Mouse (Mus musculus): ENCODE measurements around the gene Cyp2b10. TPM values are rescaled to one million over a fixed set of nuclear protein-coding genes. Genes with fewer than 3 reads are reported as not detected.

Gene Cyp2b10
- 0.14 and 2.6 TPM in 2 replicates for polyA plus RNA-seq (2012; rRNA removed; ENCODE audit: low replicate concordance)

DNA sequence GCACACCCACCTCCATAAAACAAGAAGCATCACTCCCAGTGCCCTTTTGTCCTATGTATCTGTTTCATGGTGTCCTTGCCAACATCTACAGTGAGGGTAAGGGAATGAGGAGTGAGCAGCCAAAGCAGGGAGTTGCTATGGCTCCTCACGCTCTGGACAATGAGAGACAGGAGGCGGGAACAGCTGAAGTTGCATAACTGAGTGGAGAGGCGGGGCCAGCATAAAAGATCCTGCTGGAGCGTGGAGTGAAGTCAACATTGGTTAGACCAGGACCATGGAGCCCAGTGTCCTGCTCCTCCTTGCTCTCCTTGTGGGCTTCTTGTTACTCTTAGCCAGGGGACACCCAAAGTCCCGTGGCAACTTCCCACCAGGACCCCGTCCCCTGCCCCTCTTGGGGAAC lies at the start of gene Cyp2b10:
Gene Cyp2b10 (plus strand): TSS at position 210 of the 400 bp plus-strand sequence.

Other genes with a start within 250 kb of the Cyp2b10 start
- 430 and 538 TPM in 2 replicates for gene Bckdha, start 238.6 kb upstream of the Cyp2b10 start, polyA plus RNA-seq (2012; rRNA removed; ENCODE audit: low replicate concordance)
- 57.6 and 133 TPM in 2 replicates for gene Exosc5, start 238.5 kb upstream of the Cyp2b10 start, polyA plus RNA-seq (2012; rRNA removed; ENCODE audit: low replicate concordance)
- gene Tmem91, start 222.5 kb upstream of the Cyp2b10 start, polyA plus RNA-seq (2012; rRNA removed; ENCODE audit: low replicate concordance) = 1.5 and 2.5 TPM in 2 replicates
- gene B9d2, start 216.8 kb upstream of the Cyp2b10 start, polyA plus RNA-seq (2012; rRNA removed; ENCODE audit: low replicate concordance) = 49.1 and 72.8 TPM in 2 replicates
- 50.3 and 124 TPM in 2 replicates for gene Tgfb1, start 210.6 kb upstream of the Cyp2b10 start, polyA plus RNA-seq (2012; rRNA removed; ENCODE audit: low replicate concordance)
- 80.6 and 109 TPM in 2 replicates for gene Ccdc97, start 178.5 kb upstream of the Cyp2b10 start, polyA plus RNA-seq (2012; rRNA removed; ENCODE audit: low replicate concordance)
- gene Hnrnpul1, start 142.9 kb upstream of the Cyp2b10 start, polyA plus RNA-seq (2012; rRNA removed; ENCODE audit: low replicate concordance) = 30.7 and 50.8 TPM in 2 replicates
- gene Axl, start 108.9 kb upstream of the Cyp2b10 start, polyA plus RNA-seq (2012; rRNA removed; ENCODE audit: low replicate concordance) = 140 and 145 TPM in 2 replicates
- 4.4 and 4.9 TPM in 2 replicates for gene Cyp2s1, start 80.7 kb upstream of the Cyp2b10 start, polyA plus RNA-seq (2012; rRNA removed; ENCODE audit: low replicate concordance)
- gene Cyp2b13, start 163.9 kb downstream of the Cyp2b10 start, polyA plus RNA-seq (2012; rRNA removed; ENCODE audit: low replicate concordance) = not detected in 2 replicates

All from mammary gland, adult 2 months (tissue).